In genomic region chr12:70654546-70654945, GRCm38 (mm10) we compare ENCODE assay signal across 9 mouse cellular contexts.
DNase-seq lines count a peak whose midpoint lies in the region; ATAC-seq and TF ChIP-seq lines count a peak whose summit lies in the region.
"Had no signal": no experiment of that assay in that cellular context is flagged by ENCODE, and none has a peak within 500 bp of the region (broad histone marks: within the 10 kb centered on the region; RNA-seq: fewer than 3 reads in every experiment).

No protein-coding gene starts in this region.

- H3K9ac ChIP-seq in forebrain, embryonic 14.5 days (ENCODE audit: low read length) = no peak overlapping the region
- H3K9ac ChIP-seq in forebrain, embryonic 12.5 days = no peak overlapping the region
- no peak overlapping the region for H3K9ac ChIP-seq in forebrain, embryonic 16.5 days (replicated peaks; ENCODE audit: low read depth, low read length)
- H3K9ac ChIP-seq: neural tube, embryonic 13.5 days had no signal

- H3K9me3 ChIP-seq in forebrain, embryonic 14.5 days (replicated peaks; ENCODE audit: control insufficient read depth, low read length) = no peaks in the 10 kb centered on the region
- no peaks in the 10 kb centered on the region for H3K9me3 ChIP-seq in forebrain, embryonic 12.5 days
- H3K9me3 ChIP-seq in forebrain, embryonic 16.5 days (ENCODE audit: control insufficient read depth, low read length) = no peaks in the 10 kb centered on the region
- H3K9me3 ChIP-seq: neural tube, embryonic 13.5 days had no signal

- no peak overlapping the region for H3K27ac ChIP-seq in forebrain, embryonic 14.5 days (ENCODE audit: low read depth, low read length)
- no peak overlapping the region for H3K27ac ChIP-seq in forebrain, embryonic 12.5 days
- H3K27ac ChIP-seq in forebrain, embryonic 16.5 days (ENCODE audit: low read length) = peak overlapping the region; percentile 34; the same call in 1 of the 2 replicates
- no peak overlapping the region for H3K27ac ChIP-seq in thymus, adult 2 months (ENCODE audit: control insufficient read depth, insufficient read depth, low read length)
- H3K27ac ChIP-seq in left cerebral cortex, adult 2 months = no peak overlapping the region
- H3K27ac ChIP-seq: neural tube, embryonic 13.5 days had no signal

- DNase-seq in forebrain, embryonic 14.5 days (ENCODE audit: low spot score) = peak; percentile 74
- DNase-seq in 3T3-L1 (ENCODE audit: low read depth, low spot score) = peak; percentile 94
- peak; percentile 14 for DNase-seq in kidney, adult 9 months
- peak; percentile 61 for DNase-seq in testis, postnatal 14 days (ENCODE audit: low spot score)
- no peak for DNase-seq in thymus, adult 2 months
- no peak for DNase-seq in left cerebral cortex, adult 2 months (ENCODE audit: extremely low spot score in 1 of 2, low spot score in 2 of 2)

- 63% methylated on average over 3 of the region's 3 CpGs for WGBS in forebrain, embryonic 14.5 days
- WGBS in forebrain, embryonic 12.5 days = 87% methylated on average over 3 of the region's 3 CpGs
- 44% methylated on average over 3 of the region's 3 CpGs for WGBS in forebrain, embryonic 16.5 days
- WGBS in thymus, adult 2 months = 88% methylated on average over 3 of the region's 3 CpGs

- intact Hi-C loops in left cerebral cortex, adult 2 months (cut with DNase I) = no loop called here

- H3K36me3 ChIP-seq in forebrain, embryonic 14.5 days (ENCODE audit: control insufficient read depth, insufficient read depth, low read length) = no peaks in the 10 kb centered on the region
- no peaks in the 10 kb centered on the region for H3K36me3 ChIP-seq in forebrain, embryonic 12.5 days (replicated peaks)
- no peaks in the 10 kb centered on the region for H3K36me3 ChIP-seq in forebrain, embryonic 16.5 days (ENCODE audit: control insufficient read depth, insufficient read depth)
- H3K36me3 ChIP-seq in thymus, adult 2 months (ENCODE audit: control insufficient read depth, insufficient read depth, low read length) = no peaks in the 10 kb centered on the region
- H3K36me3 ChIP-seq: neural tube, embryonic 13.5 days had no signal

- H3K4me1 ChIP-seq in forebrain, embryonic 14.5 days (ENCODE audit: control insufficient read depth, insufficient read depth, low read length) = no peaks in the 10 kb centered on the region
- H3K4me1 ChIP-seq in forebrain, embryonic 12.5 days = no peaks in the 10 kb centered on the region
- peaks cover 27% of the 10 kb centered on the region for H3K4me1 ChIP-seq in forebrain, embryonic 16.5 days (replicated peaks; ENCODE audit: control insufficient read depth, insufficient read depth, low read length)
- H3K4me1 ChIP-seq in thymus, adult 2 months (replicated peaks; ENCODE audit: control insufficient read depth, insufficient read depth, low read length) = peaks cover 12% of the 10 kb centered on the region
- H3K4me1 ChIP-seq: neural tube, embryonic 13.5 days had no signal

- no peak for TF ChIP-seq CTCF in thymus, adult 2 months (IDR thresholded peaks at IDR 0.05; ENCODE audit: borderline replicate concordance, control insufficient read depth, extremely low read depth, insufficient read depth, low read length, poor library complexity)
- no peak for TF ChIP-seq CTCF in left cerebral cortex, adult 2 months (IDR thresholded peaks at IDR 0.05)

- H3K27me3 ChIP-seq in forebrain, embryonic 14.5 days (replicated peaks; ENCODE audit: control insufficient read depth, insufficient read depth, low read length) = no peaks in the 10 kb centered on the region
- no peaks in the 10 kb centered on the region for H3K27me3 ChIP-seq in forebrain, embryonic 12.5 days
- H3K27me3 ChIP-seq in forebrain, embryonic 16.5 days (replicated peaks; ENCODE audit: control insufficient read depth, insufficient read depth, low read length) = no peaks in the 10 kb centered on the region
- no peaks in the 10 kb centered on the region for H3K27me3 ChIP-seq in thymus, adult 2 months (ENCODE audit: control insufficient read depth, insufficient read depth, low read length)
- H3K27me3 ChIP-seq: neural tube, embryonic 13.5 days had no signal

- no peak overlapping the region for H3K4me2 ChIP-seq in forebrain, embryonic 14.5 days (ENCODE audit: low read length)
- H3K4me2 ChIP-seq in forebrain, embryonic 12.5 days = no peak overlapping the region
- H3K4me2 ChIP-seq in forebrain, embryonic 16.5 days (ENCODE audit: low read length) = no peak overlapping the region
- H3K4me2 ChIP-seq: neural tube, embryonic 13.5 days had no signal

- peak; percentile 55; the same call in 1 of the 2 replicates for ATAC-seq in forebrain, embryonic 14.5 days
- ATAC-seq in forebrain, embryonic 12.5 days (ENCODE audit: low FRiP score) = no peak
- peak; percentile 78 for ATAC-seq in forebrain, embryonic 16.5 days

- no peak overlapping the region for H3K4me3 ChIP-seq in forebrain, embryonic 14.5 days (ENCODE audit: low read depth, low read length)
- no peak overlapping the region for H3K4me3 ChIP-seq in forebrain, embryonic 12.5 days (replicated peaks)
- H3K4me3 ChIP-seq in forebrain, embryonic 16.5 days (replicated peaks; ENCODE audit: low read length) = no peak overlapping the region
- no peak overlapping the region for H3K4me3 ChIP-seq in thymus, adult 2 months (ENCODE audit: control insufficient read depth, insufficient read depth, low read length)
- no peak overlapping the region for H3K4me3 ChIP-seq in left cerebral cortex, adult 2 months
- H3K4me3 ChIP-seq: neural tube, embryonic 13.5 days had no signal

- TF ChIP-seq POLR2A in thymus, adult 2 months (IDR thresholded peaks at IDR 0.05; ENCODE audit: control insufficient read depth, extremely low read depth, insufficient read depth, low read length, poor library complexity) = no peak

Comparison
In these comparisons a context has a peak if more than half of its experiments do, and no peak if none do; other contexts are left out.
1. DNase-seq: peak in forebrain, embryonic 14.5 days (single experiment), 3T3-L1 (single experiment), kidney, adult 9 months (single experiment) and testis, postnatal 14 days (single experiment); none in thymus, adult 2 months (single experiment) and left cerebral cortex, adult 2 months (0 of 2).